Mouse (Mus musculus) embryo, embryonic 11 days (tissue): ENCODE measurements at regions not wholly inside any gene's neighbourhood (a gene's known extent, or its start where the extent isn't known, plus 50 kb on each side); places are given as distances from the start of the nearest gene placed in this dataset.

Experiments
- DNase-seq: peaks from one replicate; pipeline ENCODE4 v3.0.0-alpha.2; 2015

GRCm38 (mm10) chr5:56943899-56944298 lies 773.9 kb upstream of the Pcdh7 start:
- no peak for DNase-seq

GRCm38 (mm10) chr5:56952799-56953498 lies 764.8 kb upstream of the Pcdh7 start:
- peak; percentile 2 for DNase-seq
